ENCODE assay signal across 7 mouse cellular contexts in the genomic region with DNA sequence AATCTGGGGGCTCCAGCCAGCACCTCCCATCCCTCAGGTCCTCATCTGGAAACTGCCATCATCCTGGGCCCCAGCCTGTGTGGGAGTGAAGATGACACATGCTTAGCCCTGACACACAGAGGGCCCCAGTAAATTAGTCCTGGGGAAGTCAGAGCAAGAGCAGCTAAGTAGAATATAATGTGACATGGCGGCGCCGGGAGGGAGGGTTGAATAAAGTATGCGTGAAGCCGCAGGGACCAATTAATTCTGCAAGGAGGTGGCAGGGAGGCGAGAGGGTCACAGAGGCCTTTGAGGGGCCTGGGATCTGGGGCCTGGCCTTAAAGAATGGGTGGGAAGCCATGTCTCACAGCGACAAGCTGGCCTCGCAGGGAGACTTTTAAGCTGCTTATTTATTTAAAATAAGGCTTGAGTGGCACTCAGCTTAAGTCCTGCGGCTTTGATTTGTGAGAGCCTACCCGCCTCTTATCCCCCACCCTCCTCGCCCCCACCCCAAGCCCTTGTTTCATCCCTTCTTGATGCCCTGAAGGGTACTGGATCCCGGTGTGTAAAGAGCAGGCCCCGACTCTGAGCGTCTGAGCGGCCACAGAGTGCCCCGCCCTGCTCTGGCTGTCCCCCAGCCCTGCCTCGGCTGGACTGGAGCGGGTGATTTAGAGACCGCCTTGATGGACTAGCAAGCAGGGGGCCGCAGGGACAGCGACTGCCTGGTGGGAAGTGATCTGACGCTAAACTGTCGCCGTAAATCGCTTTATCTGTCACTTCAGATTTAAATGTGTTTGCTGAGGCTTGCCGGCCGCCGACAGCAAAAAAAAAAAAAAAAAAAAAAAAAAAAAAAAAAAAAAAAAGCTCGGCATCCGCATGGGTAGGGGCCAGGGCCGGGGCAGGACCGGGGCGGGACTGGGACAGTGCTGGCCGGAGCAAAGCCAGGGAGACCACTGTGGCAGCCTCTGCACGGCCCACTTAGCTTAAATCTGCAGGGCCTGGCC. TPM values are rescaled to one million over a fixed set of nuclear protein-coding genes. Genes with fewer than 3 reads are reported as not detected.
DNase-seq lines count a peak whose midpoint lies in the region; ATAC-seq lines count a peak whose summit lies in the region.

No protein-coding gene starts in this region.

- H3K4me2 ChIP-seq in embryonic facial prominence, embryonic 15.5 days (replicated peaks) = peak overlapping the region; percentile 34
- peak overlapping the region; percentile 39 for H3K4me2 ChIP-seq in hindbrain, embryonic 15.5 days
- peak overlapping the region; percentile 38 for H3K4me2 ChIP-seq in midbrain, embryonic 12.5 days (replicated peaks)

- peak; percentile 83 for DNase-seq in embryo, embryonic 10.5 days (ENCODE audit: low spot score)
- no peak for DNase-seq in ovary, adult 18-20 months (ENCODE audit: low spot score)
- no peak for DNase-seq in cerebellum, postnatal 25 days
- no peak for DNase-seq in layer of hippocampus, postnatal 36 days

- H3K36me3 ChIP-seq in embryonic facial prominence, embryonic 15.5 days = no peaks in the 10 kb centered on the region
- H3K36me3 ChIP-seq in hindbrain, embryonic 15.5 days = no peaks in the 10 kb centered on the region
- H3K36me3 ChIP-seq in midbrain, embryonic 12.5 days = no peaks in the 10 kb centered on the region

- H3K9me3 ChIP-seq in embryonic facial prominence, embryonic 15.5 days (replicated peaks) = no peaks in the 10 kb centered on the region
- no peaks in the 10 kb centered on the region for H3K9me3 ChIP-seq in hindbrain, embryonic 15.5 days
- H3K9me3 ChIP-seq in midbrain, embryonic 12.5 days = no peaks in the 10 kb centered on the region

- no peak overlapping the region for H3K9ac ChIP-seq in embryonic facial prominence, embryonic 15.5 days
- H3K9ac ChIP-seq in hindbrain, embryonic 15.5 days = no peak overlapping the region
- H3K9ac ChIP-seq in midbrain, embryonic 12.5 days (replicated peaks) = peak overlapping the region; percentile 15; the same call in 1 of the 2 replicates

- H3K27ac ChIP-seq in embryonic facial prominence, embryonic 15.5 days (replicated peaks) = peak overlapping the region; percentile 28; the same call in 1 of the 2 replicates
- H3K27ac ChIP-seq in hindbrain, embryonic 15.5 days (replicated peaks) = no peak overlapping the region
- H3K27ac ChIP-seq in midbrain, embryonic 12.5 days (replicated peaks) = peak overlapping the region; percentile 82

- no peak for ATAC-seq in embryonic facial prominence, embryonic 15.5 days (ENCODE audit: insufficient number of reproducible peaks, low FRiP score, low TSS enrichment, low read depth)
- ATAC-seq in hindbrain, embryonic 15.5 days (ENCODE audit: low FRiP score, low read depth) = no peak
- ATAC-seq in midbrain, embryonic 12.5 days (ENCODE audit: low FRiP score, low read depth) = peak; percentile 76

- 11% methylated on average over 34 of the region's 35 CpGs for WGBS in embryonic facial prominence, embryonic 15.5 days
- WGBS in hindbrain, embryonic 15.5 days = 5% methylated on average over 35 of the region's 35 CpGs
- WGBS in midbrain, embryonic 12.5 days = 3% methylated on average over 33 of the region's 35 CpGs

- H3K4me1 ChIP-seq in embryonic facial prominence, embryonic 15.5 days = peaks cover 59% of the 10 kb centered on the region
- peaks cover 73% of the 10 kb centered on the region for H3K4me1 ChIP-seq in hindbrain, embryonic 15.5 days (replicated peaks)
- H3K4me1 ChIP-seq in midbrain, embryonic 12.5 days = peaks cover 89% of the 10 kb centered on the region

- peak overlapping the region; percentile 10; the same call in 1 of the 2 replicates for H3K4me3 ChIP-seq in embryonic facial prominence, embryonic 15.5 days (replicated peaks)
- H3K4me3 ChIP-seq in hindbrain, embryonic 15.5 days = no peak overlapping the region
- H3K4me3 ChIP-seq in midbrain, embryonic 12.5 days = no peak overlapping the region

- peaks cover 6% of the 10 kb centered on the region; the same call in 1 of the 2 replicates for H3K27me3 ChIP-seq in embryonic facial prominence, embryonic 15.5 days
- peaks cover 5% of the 10 kb centered on the region; the same call in 1 of the 2 replicates for H3K27me3 ChIP-seq in hindbrain, embryonic 15.5 days
- H3K27me3 ChIP-seq in midbrain, embryonic 12.5 days = peaks cover 74% of the 10 kb centered on the region

RNA-seq across cellular contexts. Expression of gene Macrod1, which starts 13.5 kb away (rescaled TPM):
- 22.1 and 26.6 TPM in 2 replicates for polyA plus RNA-seq in embryonic facial prominence, embryonic 15.5 days (2015; fragmentation: Nextera tagmentation; extraction: Ambion mirVana)
- polyA plus RNA-seq in hindbrain, embryonic 15.5 days (2015; fragmentation: Nextera tagmentation; extraction: Ambion mirVana) = 5.5 and 6.1 TPM in 2 replicates
- 3.0 and 3.3 TPM in 2 replicates for polyA plus RNA-seq in midbrain, embryonic 12.5 days (2016; fragmentation: Nextera tagmentation; extraction: Ambion mirVana)
- 10 to 100 TPM; 20.4 to 22.2 TPM for total RNA-seq in layer of hippocampus, postnatal 36 days (2021)

RNA-seq across cellular contexts. Expression of gene Stip1, which starts 30.3 kb away (rescaled TPM):
- 228 and 244 TPM in 2 replicates for polyA plus RNA-seq in embryonic facial prominence, embryonic 15.5 days (2015; fragmentation: Nextera tagmentation; extraction: Ambion mirVana)
- polyA plus RNA-seq in hindbrain, embryonic 15.5 days (2015; fragmentation: Nextera tagmentation; extraction: Ambion mirVana) = 218 and 229 TPM in 2 replicates
- 315 and 316 TPM in 2 replicates for polyA plus RNA-seq in midbrain, embryonic 12.5 days (2016; fragmentation: Nextera tagmentation; extraction: Ambion mirVana)
- 100 to 1,000 TPM; 216 to 229 TPM for total RNA-seq in layer of hippocampus, postnatal 36 days (2021)

RNA-seq across cellular contexts. Expression of gene Flrt1, which starts 35.5 kb away (rescaled TPM):
- polyA plus RNA-seq in embryonic facial prominence, embryonic 15.5 days (2015; fragmentation: Nextera tagmentation; extraction: Ambion mirVana) = 13.5 and 19.2 TPM in 2 replicates
- polyA plus RNA-seq in hindbrain, embryonic 15.5 days (2015; fragmentation: Nextera tagmentation; extraction: Ambion mirVana) = 9.8 and 11.1 TPM in 2 replicates
- 8.0 and 8.2 TPM in 2 replicates for polyA plus RNA-seq in midbrain, embryonic 12.5 days (2016; fragmentation: Nextera tagmentation; extraction: Ambion mirVana)
- total RNA-seq in layer of hippocampus, postnatal 36 days (2021) = 10 to 100 TPM; 18.4 to 18.6 TPM

RNA-seq across cellular contexts. Expression of gene Fermt3, which starts 50.8 kb away (rescaled TPM):
- polyA plus RNA-seq in embryonic facial prominence, embryonic 15.5 days (2015; fragmentation: Nextera tagmentation; extraction: Ambion mirVana) = 12.4 and 14.2 TPM in 2 replicates
- 4.5 and 5.2 TPM in 2 replicates for polyA plus RNA-seq in hindbrain, embryonic 15.5 days (2015; fragmentation: Nextera tagmentation; extraction: Ambion mirVana)
- polyA plus RNA-seq in midbrain, embryonic 12.5 days (2016; fragmentation: Nextera tagmentation; extraction: Ambion mirVana) = 6.5 and 8.2 TPM in 2 replicates
- 1 to 10 TPM; 3.9 to 5.0 TPM for total RNA-seq in layer of hippocampus, postnatal 36 days (2021)
